Mouse (Mus musculus): ENCODE data around the gene Foxn1. TPM values are rescaled to one million over a fixed set of nuclear protein-coding genes. Genes with fewer than 3 reads are reported as not detected.

The Foxn1 gene
- polyA plus RNA-seq, 1 experiment from 2014 or later, result not detected

GRCm38 (mm10) chr11:78385776-78386175, 582 bp downstream of the Foxn1 start:
- Histone ChIP-seq H3K36me3 (ENCODE audit: control insufficient read depth, insufficient read depth, low read length) (no peaks in the 10 kb centered on the region), H3K27me3 (replicated peaks; ENCODE audit: control insufficient read depth, insufficient read depth, low read length) (no peaks in the 10 kb centered on the region), H3K4me3 (ENCODE audit: low read depth, low read length) (no peak overlapping the region), H3K9me3 (ENCODE audit: control insufficient read depth, low read length) (no peaks in the 10 kb centered on the region), H3K4me2 (no peak overlapping the region), H3K9ac (ENCODE audit: low read depth, low read length) (no peak overlapping the region), H3K27ac (ENCODE audit: low read depth, low read length) (no peak overlapping the region), H3K4me1 (replicated peaks; ENCODE audit: control insufficient read depth, insufficient read depth, low read length) (no peaks in the 10 kb centered on the region)
- WGBS, result 81% methylated on average over 10 of the region's 10 CpGs
- ATAC-seq (replicated peaks; ENCODE audit: low FRiP score) (no peak), DNase-seq (ENCODE audit: low spot score) (no peak)

GRCm38 (mm10) chr11:78382701-78383100, 3.7 kb downstream of the Foxn1 start:
- ATAC-seq (replicated peaks; ENCODE audit: low FRiP score), result no peak
- Histone ChIP-seq H3K9me3 (ENCODE audit: control insufficient read depth, low read length) (no peaks in the 10 kb centered on the region), H3K4me3 (ENCODE audit: low read depth, low read length) (no peak overlapping the region), H3K4me1 (replicated peaks; ENCODE audit: control insufficient read depth, insufficient read depth, low read length) (no peaks in the 10 kb centered on the region), H3K27me3 (replicated peaks; ENCODE audit: control insufficient read depth, insufficient read depth, low read length) (no peaks in the 10 kb centered on the region), H3K4me2 (no peak overlapping the region), H3K36me3 (ENCODE audit: control insufficient read depth, insufficient read depth, low read length) (no peaks in the 10 kb centered on the region), H3K27ac (ENCODE audit: low read depth, low read length) (no peak overlapping the region), H3K9ac (ENCODE audit: low read depth, low read length) (no peak overlapping the region)
- no peak for DNase-seq (ENCODE audit: low spot score)
- 47% methylated on average over 5 of the region's 5 CpGs for WGBS

- Histone ChIP-seq H3K27ac (ENCODE audit: low read depth, low read length) (no peak overlapping the region), H3K27me3 (replicated peaks; ENCODE audit: control insufficient read depth, insufficient read depth, low read length) (no peaks in the 10 kb centered on the region), H3K4me2 (no peak overlapping the region), H3K36me3 (ENCODE audit: control insufficient read depth, insufficient read depth, low read length) (no peaks in the 10 kb centered on the region), H3K9ac (ENCODE audit: low read depth, low read length) (no peak overlapping the region), H3K4me1 (replicated peaks; ENCODE audit: control insufficient read depth, insufficient read depth, low read length) (no peaks in the 10 kb centered on the region), H3K4me3 (ENCODE audit: low read depth, low read length) (no peak overlapping the region), H3K9me3 (ENCODE audit: control insufficient read depth, low read length) (no peaks in the 10 kb centered on the region)
- 76% methylated on average over 7 of the region's 7 CpGs for WGBS
- no peak for ATAC-seq (replicated peaks; ENCODE audit: low FRiP score)
- no peak for DNase-seq (ENCODE audit: low spot score)
Observed at GRCm38 (mm10) chr11:78382286-78382685, 4.1 kb downstream of the Foxn1 start.

- 75% methylated on average over 3 of the region's 3 CpGs for WGBS
- no peaks in the 10 kb centered on the region for H3K27me3 ChIP-seq (replicated peaks; ENCODE audit: control insufficient read depth, insufficient read depth, low read length)
- no peak overlapping the region for H3K4me2 ChIP-seq
Observed at GRCm38 (mm10) chr11:78380996-78381395, 5.4 kb downstream of the Foxn1 start.

GRCm38 (mm10) chr11:78380351-78380750, 6.0 kb downstream of the Foxn1 start:
- 76% methylated on average over 4 of the region's 4 CpGs for WGBS
- Histone ChIP-seq H3K27me3 (replicated peaks; ENCODE audit: control insufficient read depth, insufficient read depth, low read length) (no peaks in the 10 kb centered on the region), H3K4me1 (replicated peaks; ENCODE audit: control insufficient read depth, insufficient read depth, low read length) (no peaks in the 10 kb centered on the region), H3K4me3 (ENCODE audit: low read depth, low read length) (no peak overlapping the region), H3K4me2 (no peak overlapping the region), H3K9ac (ENCODE audit: low read depth, low read length) (no peak overlapping the region), H3K9me3 (ENCODE audit: control insufficient read depth, low read length) (no peaks in the 10 kb centered on the region), H3K36me3 (ENCODE audit: control insufficient read depth, insufficient read depth, low read length) (no peaks in the 10 kb centered on the region), H3K27ac (ENCODE audit: low read depth, low read length) (no peak overlapping the region)
- no peak for ATAC-seq (replicated peaks; ENCODE audit: low FRiP score)
- no peak for DNase-seq (ENCODE audit: low spot score)

More at GRCm38 (mm10) chr11:78380996-78381395, 5.4 kb downstream of the Foxn1 start:
- ATAC-seq (replicated peaks; ENCODE audit: low FRiP score), result no peak
- Histone ChIP-seq H3K9me3 (ENCODE audit: control insufficient read depth, low read length) (no peaks in the 10 kb centered on the region), H3K36me3 (ENCODE audit: control insufficient read depth, insufficient read depth, low read length) (no peaks in the 10 kb centered on the region), H3K9ac (ENCODE audit: low read depth, low read length) (no peak overlapping the region), H3K4me1 (replicated peaks; ENCODE audit: control insufficient read depth, insufficient read depth, low read length) (no peaks in the 10 kb centered on the region), H3K4me3 (ENCODE audit: low read depth, low read length) (no peak overlapping the region), H3K27ac (ENCODE audit: low read depth, low read length) (no peak overlapping the region)
- no peak for DNase-seq (ENCODE audit: low spot score)

- no peak overlapping the region for H3K9ac ChIP-seq (ENCODE audit: low read depth, low read length)
- no peak overlapping the region for H3K4me3 ChIP-seq (ENCODE audit: low read depth, low read length)
- H3K27ac ChIP-seq (ENCODE audit: low read depth, low read length), result no peak overlapping the region
- H3K27me3 ChIP-seq (replicated peaks; ENCODE audit: control insufficient read depth, insufficient read depth, low read length), result no peaks in the 10 kb centered on the region
- 48% methylated on average over 12 of the region's 12 CpGs for WGBS
- ATAC-seq (replicated peaks; ENCODE audit: low FRiP score), result no peak
- no peaks in the 10 kb centered on the region for H3K36me3 ChIP-seq (ENCODE audit: control insufficient read depth, insufficient read depth, low read length)
- peaks cover under 1% of the 10 kb centered on the region; the same call in 1 of the 2 replicates for H3K4me1 ChIP-seq (replicated peaks; ENCODE audit: control insufficient read depth, insufficient read depth, low read length)
- no peak for DNase-seq (ENCODE audit: low spot score)
- no peak overlapping the region for H3K4me2 ChIP-seq
- H3K9me3 ChIP-seq (ENCODE audit: control insufficient read depth, low read length), result no peaks in the 10 kb centered on the region
Observed at GRCm38 (mm10) chr11:78377549-78378159, 8.7 kb downstream of the Foxn1 start.

GRCm38 (mm10) chr11:78374147-78374546, 12.2 kb downstream of the Foxn1 start:
- Histone ChIP-seq H3K36me3 (ENCODE audit: control insufficient read depth, insufficient read depth, low read length) (no peaks in the 10 kb centered on the region), H3K9ac (ENCODE audit: low read depth, low read length) (no peak overlapping the region), H3K27me3 (replicated peaks; ENCODE audit: control insufficient read depth, insufficient read depth, low read length) (no peaks in the 10 kb centered on the region), H3K4me3 (ENCODE audit: low read depth, low read length) (no peak overlapping the region), H3K9me3 (ENCODE audit: control insufficient read depth, low read length) (no peaks in the 10 kb centered on the region), H3K27ac (ENCODE audit: low read depth, low read length) (no peak overlapping the region), H3K4me2 (no peak overlapping the region), H3K4me1 (replicated peaks; ENCODE audit: control insufficient read depth, insufficient read depth, low read length) (peaks cover 2% of the 10 kb centered on the region; the same call in 1 of the 2 replicates)
- no peak for DNase-seq (ENCODE audit: low spot score)
- no peak for ATAC-seq (replicated peaks; ENCODE audit: low FRiP score)
- 82% methylated on average over 8 of the region's 8 CpGs for WGBS

GRCm38 (mm10) chr11:78372610-78373009, 13.7 kb downstream of the Foxn1 start:
- Histone ChIP-seq H3K9me3 (ENCODE audit: control insufficient read depth, low read length) (no peaks in the 10 kb centered on the region), H3K36me3 (ENCODE audit: control insufficient read depth, insufficient read depth, low read length) (no peaks in the 10 kb centered on the region), H3K4me3 (ENCODE audit: low read depth, low read length) (no peak overlapping the region), H3K9ac (ENCODE audit: low read depth, low read length) (no peak overlapping the region), H3K4me1 (replicated peaks; ENCODE audit: control insufficient read depth, insufficient read depth, low read length) (peaks cover 2% of the 10 kb centered on the region; the same call in 1 of the 2 replicates), H3K27ac (ENCODE audit: low read depth, low read length) (no peak overlapping the region), H3K27me3 (replicated peaks; ENCODE audit: control insufficient read depth, insufficient read depth, low read length) (no peaks in the 10 kb centered on the region), H3K4me2 (no peak overlapping the region)
- DNase-seq (ENCODE audit: low spot score), result no peak
- WGBS, result 62% methylated on average over 7 of the region's 7 CpGs
- ATAC-seq (replicated peaks; ENCODE audit: low FRiP score), result no peak

GRCm38 (mm10) chr11:78372166-78372565, 14.2 kb downstream of the Foxn1 start:
- no peaks in the 10 kb centered on the region for H3K27me3 ChIP-seq (replicated peaks; ENCODE audit: control insufficient read depth, insufficient read depth, low read length)
- WGBS, result 58% methylated on average over 3 of the region's 3 CpGs
- H3K9me3 ChIP-seq (ENCODE audit: control insufficient read depth, low read length), result no peaks in the 10 kb centered on the region
- no peak overlapping the region for H3K9ac ChIP-seq (ENCODE audit: low read depth, low read length)
- no peak overlapping the region for H3K27ac ChIP-seq (ENCODE audit: low read depth, low read length)
- peaks cover 2% of the 10 kb centered on the region; the same call in 1 of the 2 replicates for H3K4me1 ChIP-seq (replicated peaks; ENCODE audit: control insufficient read depth, insufficient read depth, low read length)
- H3K4me2 ChIP-seq, result no peak overlapping the region
- H3K36me3 ChIP-seq (ENCODE audit: control insufficient read depth, insufficient read depth, low read length), result no peaks in the 10 kb centered on the region
- ATAC-seq (replicated peaks; ENCODE audit: low FRiP score), result no peak
- no peak overlapping the region for H3K4me3 ChIP-seq (ENCODE audit: low read depth, low read length)
- DNase-seq (ENCODE audit: low spot score), result no peak
